Comparison of ENCODE assay signal across 8 mouse cellular contexts in genomic region chr11:74649647-74650551, GRCm38 (mm10). TPM values are rescaled to one million over a fixed set of nuclear protein-coding genes. Genes with fewer than 3 reads are reported as not detected.
DNase-seq lines count a peak whose midpoint lies in the region; ATAC-seq and TF ChIP-seq lines count a peak whose summit lies in the region.

No protein-coding gene starts in this region.

- peaks cover 36% of the 10 kb centered on the region for H3K4me1 ChIP-seq in kidney, embryonic 16.5 days (ENCODE audit: insufficient read depth, low read length)
- H3K4me1 ChIP-seq in stomach, embryonic 14.5 days (ENCODE audit: control insufficient read depth, insufficient read depth, low read length): peaks cover 26% of the 10 kb centered on the region

- H3K9me3 ChIP-seq in kidney, embryonic 16.5 days (ENCODE audit: low read length): no peaks in the 10 kb centered on the region
- no peaks in the 10 kb centered on the region for H3K9me3 ChIP-seq in stomach, embryonic 14.5 days (ENCODE audit: control insufficient read depth, low read depth, low read length)

- no peaks in the 10 kb centered on the region for H3K27me3 ChIP-seq in kidney, embryonic 16.5 days (ENCODE audit: insufficient read depth, low read length)
- no peaks in the 10 kb centered on the region for H3K27me3 ChIP-seq in stomach, embryonic 14.5 days (ENCODE audit: control insufficient read depth, insufficient read depth, low read length)

- under 1% methylated on average over 53 of the region's 53 CpGs for WGBS in kidney, embryonic 16.5 days
- WGBS in stomach, embryonic 14.5 days: 1% methylated on average over 52 of the region's 53 CpGs

- TF ChIP-seq CTCF in gastrocnemius, adult 2 months (IDR thresholded peaks at IDR 0.05): no peak

- peak overlapping the region; percentile 97 for H3K27ac ChIP-seq in gastrocnemius, adult 2 months
- peak overlapping the region; percentile 89 for H3K27ac ChIP-seq in kidney, embryonic 16.5 days (ENCODE audit: low read length)
- peak overlapping the region; percentile 80 for H3K27ac ChIP-seq in stomach, embryonic 14.5 days (ENCODE audit: low read length)

- peak; percentile 28 for ATAC-seq in granulocyte monocyte progenitor cell, adult 5-6 weeks (replicated peaks; ENCODE audit: poor library complexity, severe bottlenecking)
- peak; percentile 64 for ATAC-seq in kidney, embryonic 16.5 days (ENCODE audit: low FRiP score, low TSS enrichment)
- peak; percentile 54 for ATAC-seq in stomach, embryonic 14.5 days (ENCODE audit: insufficient number of reproducible peaks, insufficient read depth, low FRiP score, low read depth)

- peak overlapping the region; percentile 88 for H3K9ac ChIP-seq in kidney, embryonic 16.5 days (replicated peaks; ENCODE audit: low read length)
- peak overlapping the region; percentile 74 for H3K9ac ChIP-seq in stomach, embryonic 14.5 days (replicated peaks; ENCODE audit: low read depth, low read length)

- peak overlapping the region; percentile 95 for H3K4me3 ChIP-seq in gastrocnemius, adult 2 months
- peak overlapping the region; percentile 98 for H3K4me3 ChIP-seq in kidney, embryonic 16.5 days (ENCODE audit: low read length)
- H3K4me3 ChIP-seq in stomach, embryonic 14.5 days (ENCODE audit: low read depth, low read length): peak overlapping the region; percentile 95

- peak; percentile 66 for DNase-seq in gastrocnemius, adult 2 months
- no peak for DNase-seq in gastrocnemius, postnatal 25 days
- peak; percentile 52 for DNase-seq in CD4-positive helper T cell, adult 2 months (ENCODE audit: low read depth, low spot score)
- peak; percentile 30 for DNase-seq in c-Kit-positive CD71-positive TER-119-negative erythroid progenitor cells, embryonic 14.5 days (ENCODE audit: low read depth)
- peak; percentile 45 for DNase-seq in lung, postnatal 10 days

- no peaks in the 10 kb centered on the region for H3K36me3 ChIP-seq in kidney, embryonic 16.5 days (ENCODE audit: insufficient read depth, low read length)
- no peaks in the 10 kb centered on the region for H3K36me3 ChIP-seq in stomach, embryonic 14.5 days (ENCODE audit: control insufficient read depth, insufficient read depth, low read length)

- intact Hi-C loops in gastrocnemius, adult 2 months (cut with DNase I): loop anchor here (5.0 kb wide), 2 partner anchors 72 to 182 kb away; partner anchors contain the start of genes Mnt and Pafah1b1

- H3K4me2 ChIP-seq in kidney, embryonic 16.5 days (replicated peaks; ENCODE audit: low read depth, low read length): peak overlapping the region; percentile 88
- H3K4me2 ChIP-seq in stomach, embryonic 14.5 days (replicated peaks; ENCODE audit: low read depth, low read length): peak overlapping the region; percentile 76

RNA-seq across cellular contexts. Expression of gene Cluh, which starts 0.6 kb away (rescaled TPM):
- total RNA-seq in gastrocnemius, adult 2 months (2021): 100 to 1,000 TPM in 1 of 2 experiments, 10 to 100 TPM in 1; 84.7 to 110 TPM
- total RNA-seq in gastrocnemius, postnatal 25 days (2021): 100 to 1,000 TPM in 1 of 2 experiments, 10 to 100 TPM in 1; 94.5 to 102 TPM
- 63.8 and 74.4 TPM in 2 replicates for total RNA-seq in granulocyte monocyte progenitor cell, adult 5-6 weeks (2014; fragmentation: Nextera tagmentation)
- 32.1 and 35.3 TPM in 2 replicates for total RNA-seq in granulocyte monocyte progenitor cell, adult 5-6 weeks (2017)
- 44.6 and 46.3 TPM in 2 replicates for polyA plus RNA-seq in kidney, embryonic 16.5 days (2015; fragmentation: Nextera tagmentation; extraction: Ambion mirVana)
- 24.0 and 24.4 TPM in 2 replicates for polyA plus RNA-seq in stomach, embryonic 14.5 days (2014; fragmentation: Nextera tagmentation; extraction: Ambion mirVana)

RNA-seq across cellular contexts. Expression of gene Ccdc92b, which starts 30.5 kb away (rescaled TPM):
- total RNA-seq in gastrocnemius, adult 2 months (2021): under 1 TPM; 0.10 to 0.17 TPM
- under 1 TPM; 0.11 to 0.13 TPM for total RNA-seq in gastrocnemius, postnatal 25 days (2021)
- total RNA-seq in granulocyte monocyte progenitor cell, adult 5-6 weeks (2014; fragmentation: Nextera tagmentation): not detected in 2 replicates
- total RNA-seq in granulocyte monocyte progenitor cell, adult 5-6 weeks (2017): not detected in 2 replicates
- 0.17 TPM in 2 replicates for polyA plus RNA-seq in kidney, embryonic 16.5 days (2015; fragmentation: Nextera tagmentation; extraction: Ambion mirVana)
- 0.61 and 0.86 TPM in 2 replicates for polyA plus RNA-seq in stomach, embryonic 14.5 days (2014; fragmentation: Nextera tagmentation; extraction: Ambion mirVana)

RNA-seq across cellular contexts. Expression of gene Rap1gap2, which starts 39.2 kb away (rescaled TPM):
- total RNA-seq in gastrocnemius, adult 2 months (2021): 1 to 10 TPM; 6.1 to 7.0 TPM
- 10 to 100 TPM in 1 of 2 experiments, 1 to 10 TPM in 1; 6.2 to 10.7 TPM for total RNA-seq in gastrocnemius, postnatal 25 days (2021)
- 1.1 and 3.2 TPM in 2 replicates for total RNA-seq in granulocyte monocyte progenitor cell, adult 5-6 weeks (2014; fragmentation: Nextera tagmentation)
- 0.78 and 0.82 TPM in 2 replicates for total RNA-seq in granulocyte monocyte progenitor cell, adult 5-6 weeks (2017)
- 5.5 and 6.2 TPM in 2 replicates for polyA plus RNA-seq in kidney, embryonic 16.5 days (2015; fragmentation: Nextera tagmentation; extraction: Ambion mirVana)
- 5.6 and 6.6 TPM in 2 replicates for polyA plus RNA-seq in stomach, embryonic 14.5 days (2014; fragmentation: Nextera tagmentation; extraction: Ambion mirVana)
